Mouse (Mus musculus): ENCODE measurements around the gene Wwc2. TPM values are rescaled to one million over a fixed set of nuclear protein-coding genes. Genes with fewer than 3 reads are reported as not detected.

Wwc2 gene
- polyA plus RNA-seq, 1 experiment from 2014 or later, result 18.5 TPM

DNA sequence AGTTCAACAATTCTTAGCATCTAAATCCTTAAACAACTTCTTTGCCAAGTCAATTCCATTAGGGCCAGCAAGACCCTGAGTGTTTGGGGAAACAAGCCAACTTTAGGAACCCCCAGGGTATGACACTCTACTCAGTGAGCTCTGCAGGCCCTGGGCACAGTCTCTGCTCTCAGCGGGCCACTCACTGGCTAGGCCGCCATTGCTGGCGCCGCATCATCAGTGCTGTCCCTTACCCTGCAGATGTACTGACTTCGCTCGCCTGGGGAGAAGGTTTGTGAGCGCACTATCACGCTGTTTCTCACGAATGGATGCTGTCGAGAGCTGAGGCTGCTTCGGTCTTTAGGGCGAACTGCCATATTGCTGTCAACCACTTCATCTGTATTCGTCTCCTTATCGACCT lies 143.6 kb downstream of the Wwc2 start:
- Histone ChIP-seq H3K27ac (ENCODE audit: low read depth, low read length) (no peak overlapping the region), H3K27me3 (ENCODE audit: control insufficient read depth, insufficient read depth, low read length) (no peaks in the 10 kb centered on the region), H3K4me1 (ENCODE audit: control insufficient read depth, insufficient read depth, low read length) (peaks cover 5% of the 10 kb centered on the region; the same call in 1 of the 2 replicates), H3K9me3 (ENCODE audit: control insufficient read depth, low read length) (no peaks in the 10 kb centered on the region), H3K4me2 (replicated peaks; ENCODE audit: low read depth, low read length) (no peak overlapping the region), H3K36me3 (ENCODE audit: control insufficient read depth, insufficient read depth, low read length) (peaks cover 59% of the 10 kb centered on the region), H3K4me3 (ENCODE audit: low read length) (no peak overlapping the region), H3K9ac (ENCODE audit: low read depth, low read length) (no peak overlapping the region)
- WGBS, result 97% methylated on average over 14 of the region's 14 CpGs
- no peak for ATAC-seq (ENCODE audit: low FRiP score, low TSS enrichment)

DNA sequence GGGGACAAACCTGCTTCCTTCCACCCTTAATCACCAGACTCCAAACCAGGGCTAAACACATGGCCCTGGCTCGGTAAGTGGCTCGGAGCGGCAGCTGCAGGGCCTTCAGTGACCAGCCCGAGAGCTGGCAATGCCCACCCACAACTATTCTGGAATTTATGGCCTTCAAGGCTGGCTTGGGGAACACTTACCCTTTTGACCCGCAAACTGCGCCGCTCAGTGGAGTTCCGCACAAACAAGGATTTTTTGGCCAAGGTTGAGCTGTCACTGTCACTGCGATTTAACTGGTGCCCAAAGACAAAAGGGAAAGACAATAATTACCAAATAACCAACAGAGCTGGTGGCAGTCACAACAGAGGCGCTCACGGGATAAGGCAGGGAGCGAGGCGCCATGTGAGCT lies 144.8 kb downstream of the Wwc2 start:
- Histone ChIP-seq H3K9ac (ENCODE audit: low read depth, low read length) (no peak overlapping the region), H3K4me3 (ENCODE audit: low read length) (no peak overlapping the region), H3K4me2 (replicated peaks; ENCODE audit: low read depth, low read length) (no peak overlapping the region), H3K27me3 (ENCODE audit: control insufficient read depth, insufficient read depth, low read length) (no peaks in the 10 kb centered on the region), H3K27ac (ENCODE audit: low read depth, low read length) (no peak overlapping the region), H3K9me3 (ENCODE audit: control insufficient read depth, low read length) (no peaks in the 10 kb centered on the region), H3K4me1 (ENCODE audit: control insufficient read depth, insufficient read depth, low read length) (no peaks in the 10 kb centered on the region), H3K36me3 (ENCODE audit: control insufficient read depth, insufficient read depth, low read length) (peaks cover 66% of the 10 kb centered on the region)
- 39% methylated on average over 13 of the region's 13 CpGs for WGBS
- ATAC-seq (ENCODE audit: low FRiP score, low TSS enrichment), result peak; percentile 49

DNA sequence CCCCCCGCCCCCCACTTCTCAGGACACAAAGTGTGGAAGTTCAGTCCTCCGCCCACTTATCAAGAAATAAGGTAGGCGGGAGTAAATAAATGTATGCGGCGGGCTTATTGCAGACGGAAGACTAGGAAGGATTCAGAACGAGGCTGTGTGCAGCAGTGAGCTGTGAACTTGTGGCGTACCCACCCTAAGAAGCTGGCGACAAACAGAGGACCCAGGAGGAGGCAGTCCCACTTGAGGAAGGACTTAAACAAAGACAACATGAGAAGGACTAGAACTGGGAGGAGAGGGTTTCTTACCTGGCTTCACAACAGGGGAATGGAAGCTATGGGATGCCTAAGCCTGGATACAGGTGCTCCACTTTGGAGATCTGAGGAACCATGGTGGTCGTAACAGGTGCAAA lies 147.1 kb downstream of the Wwc2 start:
- no peak overlapping the region for H3K4me3 ChIP-seq (ENCODE audit: low read length)
- H3K36me3 ChIP-seq (ENCODE audit: control insufficient read depth, insufficient read depth, low read length), result peaks cover 65% of the 10 kb centered on the region
- 95% methylated on average over 10 of the region's 10 CpGs for WGBS
- H3K9ac ChIP-seq (ENCODE audit: low read depth, low read length), result no peak overlapping the region
- no peaks in the 10 kb centered on the region for H3K27me3 ChIP-seq (ENCODE audit: control insufficient read depth, insufficient read depth, low read length)
- ATAC-seq (ENCODE audit: low FRiP score, low TSS enrichment), result no peak
- H3K4me2 ChIP-seq (replicated peaks; ENCODE audit: low read depth, low read length), result no peak overlapping the region
- no peak overlapping the region for H3K27ac ChIP-seq (ENCODE audit: low read depth, low read length)
- no peaks in the 10 kb centered on the region for H3K9me3 ChIP-seq (ENCODE audit: control insufficient read depth, low read length)
- H3K4me1 ChIP-seq (ENCODE audit: control insufficient read depth, insufficient read depth, low read length), result no peaks in the 10 kb centered on the region

DNA sequence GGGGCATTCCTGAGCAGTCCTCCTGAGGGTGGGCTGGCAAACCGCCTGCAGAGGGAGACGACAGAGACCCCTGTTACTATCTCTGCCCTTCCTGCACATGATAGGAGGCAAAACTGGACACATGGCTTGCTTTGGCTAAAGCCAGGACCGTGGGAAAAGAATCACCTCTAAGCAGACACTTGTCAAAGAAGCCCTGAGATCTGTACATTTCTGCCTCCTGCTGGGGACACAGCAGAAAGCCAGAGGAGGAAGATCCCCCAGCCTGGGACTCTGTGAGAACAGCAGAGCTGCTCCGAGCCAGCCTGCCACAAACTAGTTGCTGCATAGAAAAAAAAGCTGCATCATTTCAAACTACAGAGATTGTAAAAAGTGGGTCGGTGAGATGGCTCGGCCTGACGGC lies 147.7 kb downstream of the Wwc2 start:
- Histone ChIP-seq H3K9me3 (ENCODE audit: control insufficient read depth, low read length) (no peaks in the 10 kb centered on the region), H3K9ac (ENCODE audit: low read depth, low read length) (no peak overlapping the region), H3K27ac (ENCODE audit: low read depth, low read length) (no peak overlapping the region), H3K36me3 (ENCODE audit: control insufficient read depth, insufficient read depth, low read length) (peaks cover 64% of the 10 kb centered on the region), H3K4me2 (replicated peaks; ENCODE audit: low read depth, low read length) (no peak overlapping the region), H3K4me3 (ENCODE audit: low read length) (no peak overlapping the region), H3K4me1 (ENCODE audit: control insufficient read depth, insufficient read depth, low read length) (no peaks in the 10 kb centered on the region), H3K27me3 (ENCODE audit: control insufficient read depth, insufficient read depth, low read length) (no peaks in the 10 kb centered on the region)
- ATAC-seq (ENCODE audit: low FRiP score, low TSS enrichment), result no peak
- 82% methylated on average over 7 of the region's 7 CpGs for WGBS

DNA sequence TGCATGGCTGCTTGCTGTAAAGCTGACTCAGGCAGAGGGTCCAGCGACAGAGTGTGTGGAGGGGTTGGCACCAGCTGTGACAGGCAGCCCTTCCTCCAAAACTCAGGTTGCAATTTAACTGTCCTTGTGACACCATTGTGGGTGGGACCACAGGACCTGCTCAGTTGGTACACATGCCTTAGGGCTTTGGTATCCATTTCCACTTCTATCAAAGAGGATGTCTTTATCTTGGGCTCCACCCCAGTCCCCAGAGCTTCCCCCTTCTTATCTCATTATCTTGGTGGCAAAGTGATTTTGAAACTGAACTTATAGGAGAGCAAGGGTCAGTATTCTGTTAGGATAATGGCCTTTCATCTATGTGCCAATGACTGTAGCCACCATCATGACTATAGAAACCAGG lies 156.8 kb downstream of the Wwc2 start:
- peaks cover 34% of the 10 kb centered on the region for H3K36me3 ChIP-seq (ENCODE audit: control insufficient read depth, insufficient read depth, low read length)
- no peaks in the 10 kb centered on the region for H3K4me1 ChIP-seq (ENCODE audit: control insufficient read depth, insufficient read depth, low read length)
- WGBS, result 59% methylated on average over 1 of the region's 1 CpGs
- no peak overlapping the region for H3K4me2 ChIP-seq (replicated peaks; ENCODE audit: low read depth, low read length)
- ATAC-seq (ENCODE audit: low FRiP score, low TSS enrichment), result no peak
- no peak overlapping the region for H3K27ac ChIP-seq (ENCODE audit: low read depth, low read length)
- no peaks in the 10 kb centered on the region for H3K27me3 ChIP-seq (ENCODE audit: control insufficient read depth, insufficient read depth, low read length)
- no peak overlapping the region for H3K4me3 ChIP-seq (ENCODE audit: low read length)
- H3K9ac ChIP-seq (ENCODE audit: low read depth, low read length), result no peak overlapping the region
- H3K9me3 ChIP-seq (ENCODE audit: control insufficient read depth, low read length), result no peaks in the 10 kb centered on the region

DNA sequence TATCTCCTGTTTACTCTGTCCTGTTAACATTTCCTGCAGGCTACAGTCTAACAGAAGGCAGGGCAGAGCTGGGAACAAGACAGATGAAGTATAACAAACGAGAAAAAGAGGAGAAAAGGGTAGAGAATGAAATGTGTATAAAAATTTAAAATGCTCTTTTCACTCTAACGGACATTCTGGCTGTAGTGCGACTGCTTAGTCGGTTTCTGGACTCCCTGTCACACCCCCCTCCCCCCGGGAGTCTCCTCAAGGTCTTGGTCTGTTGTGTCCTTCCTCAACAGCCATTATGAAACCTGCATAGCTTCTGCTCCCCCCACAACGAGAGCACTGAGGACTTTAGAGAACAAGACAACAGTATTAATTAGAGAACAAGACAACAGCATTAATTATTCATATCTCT lies 158.1 kb downstream of the Wwc2 start:
- no peak for ATAC-seq (ENCODE audit: low FRiP score, low TSS enrichment)
- H3K4me2 ChIP-seq (replicated peaks; ENCODE audit: low read depth, low read length), result no peak overlapping the region
- H3K36me3 ChIP-seq (ENCODE audit: control insufficient read depth, insufficient read depth, low read length), result peaks cover 37% of the 10 kb centered on the region
- no peak overlapping the region for H3K27ac ChIP-seq (ENCODE audit: low read depth, low read length)
- H3K27me3 ChIP-seq (ENCODE audit: control insufficient read depth, insufficient read depth, low read length), result no peaks in the 10 kb centered on the region
- 82% methylated on average over 6 of the region's 6 CpGs for WGBS
- peaks cover 5% of the 10 kb centered on the region; the same call in 1 of the 2 replicates for H3K4me1 ChIP-seq (ENCODE audit: control insufficient read depth, insufficient read depth, low read length)
- no peaks in the 10 kb centered on the region for H3K9me3 ChIP-seq (ENCODE audit: control insufficient read depth, low read length)
- H3K4me3 ChIP-seq (ENCODE audit: low read length), result no peak overlapping the region
- no peak overlapping the region for H3K9ac ChIP-seq (ENCODE audit: low read depth, low read length)

DNA sequence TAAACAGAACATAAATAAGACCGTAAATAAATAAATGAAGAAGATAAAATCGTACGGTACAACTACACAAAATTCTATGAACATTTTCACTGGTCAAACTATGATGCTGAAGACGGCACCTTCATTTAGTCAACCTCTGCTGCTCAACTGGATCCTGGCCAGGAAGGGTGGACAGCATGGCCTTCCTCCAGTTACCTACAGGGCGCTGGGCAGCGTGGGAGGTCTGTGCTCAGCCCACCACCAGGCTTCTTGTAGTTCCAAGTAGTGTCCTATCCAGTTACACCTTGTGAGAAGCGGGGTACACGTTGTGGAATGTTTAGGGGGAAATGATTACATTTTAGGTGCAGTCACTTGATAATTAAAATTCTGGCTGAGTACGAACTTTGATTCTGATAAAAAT lies 163.8 kb downstream of the Wwc2 start:
- Histone ChIP-seq H3K9me3 (ENCODE audit: control insufficient read depth, low read length) (no peaks in the 10 kb centered on the region), H3K27ac (ENCODE audit: low read depth, low read length) (no peak overlapping the region), H3K4me1 (ENCODE audit: control insufficient read depth, insufficient read depth, low read length) (peaks cover 5% of the 10 kb centered on the region; the same call in 1 of the 2 replicates), H3K4me3 (ENCODE audit: low read length) (no peak overlapping the region), H3K36me3 (ENCODE audit: control insufficient read depth, insufficient read depth, low read length) (peaks cover 31% of the 10 kb centered on the region), H3K9ac (ENCODE audit: low read depth, low read length) (no peak overlapping the region), H3K27me3 (ENCODE audit: control insufficient read depth, insufficient read depth, low read length) (no peaks in the 10 kb centered on the region), H3K4me2 (replicated peaks; ENCODE audit: low read depth, low read length) (no peak overlapping the region)
- peak; percentile 63; the same call in 1 of the 2 replicates for ATAC-seq (ENCODE audit: low FRiP score, low TSS enrichment)
- WGBS, result 57% methylated on average over 9 of the region's 9 CpGs

DNA sequence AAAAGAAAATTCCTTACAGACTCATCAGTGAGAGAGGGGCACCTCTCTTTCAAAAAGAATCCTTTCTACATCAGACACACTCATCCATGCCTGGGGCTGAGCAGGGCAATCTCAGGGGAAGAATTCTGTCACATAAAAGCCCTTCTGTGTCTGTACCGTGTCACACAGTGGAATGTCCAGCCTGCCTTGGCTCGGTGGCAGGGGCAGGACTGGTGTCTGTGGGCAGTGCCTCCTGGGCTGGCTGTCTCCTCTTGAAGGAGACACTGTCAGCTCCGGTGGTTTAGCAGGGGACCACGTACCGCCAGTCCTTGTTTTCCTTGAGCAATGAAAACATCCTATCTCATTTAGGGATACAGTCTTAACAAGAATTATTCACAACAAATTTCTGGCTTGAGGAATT lies 165.1 kb downstream of the Wwc2 start:
- peaks cover 5% of the 10 kb centered on the region; the same call in 1 of the 2 replicates for H3K4me1 ChIP-seq (ENCODE audit: control insufficient read depth, insufficient read depth, low read length)
- 48% methylated on average over 5 of the region's 5 CpGs for WGBS
- ATAC-seq (ENCODE audit: low FRiP score, low TSS enrichment), result no peak

DNA sequence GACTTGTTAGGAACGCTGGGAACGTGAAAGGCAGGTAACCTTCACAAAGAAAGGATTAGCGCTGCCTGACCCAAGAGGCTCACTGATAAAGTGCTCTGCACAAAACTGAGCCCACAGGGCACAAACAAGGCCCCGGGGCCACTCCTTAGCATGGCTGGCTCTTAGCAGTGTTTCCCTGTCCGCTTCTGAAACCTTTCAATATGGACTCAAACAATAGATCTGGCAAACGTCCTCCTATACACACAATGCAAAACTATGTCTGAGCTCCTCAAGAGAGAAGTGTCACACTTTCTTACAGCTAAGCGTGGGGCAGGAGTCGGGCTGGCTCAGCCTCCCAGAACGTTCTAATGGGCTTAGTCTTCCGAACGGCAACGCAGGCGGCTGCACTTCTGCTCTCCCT lies 166.5 kb downstream of the Wwc2 start, which contains the start of gene Cldn22:
TSS of gene Cldn22 (plus strand) at position 301 of the 400 bp plus-strand sequence.
- no peak within 1 kb of the TSS for H3K27ac ChIP-seq (ENCODE audit: low read depth, low read length)
- ATAC-seq (ENCODE audit: low FRiP score, low TSS enrichment), result no peak
- no peaks in the 10 kb centered on the region for H3K9me3 ChIP-seq (ENCODE audit: control insufficient read depth, low read length)
- H3K4me2 ChIP-seq (replicated peaks; ENCODE audit: low read depth, low read length), result no peak within 1 kb of the TSS
- peaks cover 7% of the 10 kb centered on the region; the same call in 1 of the 2 replicates for H3K36me3 ChIP-seq (ENCODE audit: control insufficient read depth, insufficient read depth, low read length)
- peaks cover 5% of the 10 kb centered on the region; the same call in 1 of the 2 replicates for H3K4me1 ChIP-seq (ENCODE audit: control insufficient read depth, insufficient read depth, low read length)
- H3K4me3 ChIP-seq (ENCODE audit: low read length), result no peak within 1 kb of the TSS
- H3K9ac ChIP-seq (ENCODE audit: low read depth, low read length), result no peak within 1 kb of the TSS
- H3K27me3 ChIP-seq (ENCODE audit: control insufficient read depth, insufficient read depth, low read length), result no peaks in the 10 kb centered on the region
- WGBS, result 79% methylated on average over 13 of the region's 13 CpGs

More for the DNA sequence above, 165.1 kb downstream of the Wwc2 start:
- no peak overlapping the region for H3K4me3 ChIP-seq (ENCODE audit: low read length)
- H3K4me2 ChIP-seq (replicated peaks; ENCODE audit: low read depth, low read length), result no peak overlapping the region
- H3K36me3 ChIP-seq (ENCODE audit: control insufficient read depth, insufficient read depth, low read length), result peaks cover 20% of the 10 kb centered on the region
- H3K9ac ChIP-seq (ENCODE audit: low read depth, low read length), result no peak overlapping the region
- no peak overlapping the region for H3K27ac ChIP-seq (ENCODE audit: low read depth, low read length)
- no peaks in the 10 kb centered on the region for H3K9me3 ChIP-seq (ENCODE audit: control insufficient read depth, low read length)
- no peaks in the 10 kb centered on the region for H3K27me3 ChIP-seq (ENCODE audit: control insufficient read depth, insufficient read depth, low read length)
